Mouse (Mus musculus) heart, adult 9 months (tissue): ENCODE data around the gene Myo3b.
"Not testable (repeated sequence)": the region's sequence is repeated elsewhere in the genome, so short reads cannot be mapped to it uniquely, and the experiment has no call there.

ENCODE experiments used
- DNase-seq, 2 experiments: peaks; one replicate each; pipeline ENCODE4 v3.0.0; 2022; ENCODE audit warnings: low spot score in 2 of 2

The Myo3b gene

DNA sequence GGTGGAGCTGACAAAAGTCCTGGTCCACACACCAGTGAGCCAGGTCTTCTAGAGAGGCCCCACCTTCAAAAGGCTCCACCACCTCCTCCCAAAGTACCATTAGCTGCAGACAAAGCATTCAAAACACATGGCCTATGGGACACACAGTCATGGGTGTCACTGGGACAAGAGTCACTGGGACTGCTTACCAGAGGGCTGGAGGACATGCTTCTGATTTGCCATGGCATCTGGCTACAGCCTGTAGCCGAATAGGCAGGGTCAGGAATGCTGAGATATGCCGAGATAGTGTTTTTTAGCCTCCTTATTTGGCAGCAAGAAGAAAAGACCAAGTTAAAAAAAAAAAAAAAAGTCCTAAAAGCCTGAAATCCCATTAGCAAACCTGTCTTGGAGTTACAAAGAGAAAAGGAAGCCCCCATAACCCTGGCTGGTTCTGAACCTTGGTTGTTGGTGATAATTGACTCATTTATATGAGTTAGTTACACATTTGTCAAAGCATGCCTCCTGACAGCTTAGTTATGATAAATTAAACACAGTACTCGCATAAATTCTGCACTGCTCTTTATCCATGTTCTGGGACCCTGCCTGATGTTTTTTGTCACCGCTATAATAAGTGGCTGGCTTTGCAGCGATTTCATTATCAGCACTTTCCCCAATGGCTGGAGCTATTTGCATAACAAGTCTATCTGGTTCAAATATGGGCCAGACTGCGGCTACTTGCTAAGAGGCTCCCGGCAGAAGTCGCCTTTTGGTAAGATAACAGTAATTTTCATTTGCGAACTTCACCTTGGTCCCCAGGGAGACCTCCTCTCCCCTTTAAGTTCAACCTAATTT, 156.7 kb downstream of the Myo3b start:
- DNase-seq, result no peak

DNA sequence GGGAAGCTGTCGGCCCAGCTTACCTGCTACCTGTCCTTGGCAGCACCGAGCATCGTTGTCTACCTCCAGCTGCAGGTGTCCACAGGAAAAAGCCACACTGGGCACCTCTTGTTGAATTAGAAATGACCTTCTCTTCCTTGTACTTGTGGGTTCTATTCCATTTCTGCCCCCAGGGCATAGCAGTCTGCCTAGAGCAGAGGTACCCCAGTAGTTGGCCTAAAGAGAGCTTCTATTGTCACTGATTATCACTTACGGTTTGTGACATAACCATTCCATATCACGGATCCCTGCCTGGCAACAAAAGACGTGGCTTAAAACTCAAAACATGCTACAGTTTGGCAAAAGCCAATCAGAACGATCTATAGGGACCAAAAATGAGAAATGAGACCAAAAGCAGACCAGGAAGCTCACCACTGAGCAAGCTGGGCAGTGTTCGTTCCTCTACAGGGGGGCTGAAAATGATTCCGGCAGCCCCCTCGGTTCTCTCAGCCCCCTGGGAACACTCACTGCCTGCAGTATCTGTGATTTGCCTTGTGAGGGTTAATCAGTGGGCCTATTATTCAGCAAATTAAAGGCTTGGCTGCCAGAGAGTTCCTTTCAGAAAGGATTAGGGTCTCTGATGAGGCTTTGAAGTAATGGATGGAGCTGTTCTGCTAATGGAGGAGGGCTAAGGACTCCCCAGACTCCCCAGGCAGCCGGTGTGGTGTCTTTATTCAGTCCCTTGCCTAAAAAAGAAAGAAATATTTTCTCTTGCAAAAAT, 163.1 kb downstream of the Myo3b start:
- no peak for DNase-seq

GRCm38 (mm10) chr2:70202578-70203167, 163.7 kb downstream of the Myo3b start:
- DNase-seq, result no peak

DNA sequence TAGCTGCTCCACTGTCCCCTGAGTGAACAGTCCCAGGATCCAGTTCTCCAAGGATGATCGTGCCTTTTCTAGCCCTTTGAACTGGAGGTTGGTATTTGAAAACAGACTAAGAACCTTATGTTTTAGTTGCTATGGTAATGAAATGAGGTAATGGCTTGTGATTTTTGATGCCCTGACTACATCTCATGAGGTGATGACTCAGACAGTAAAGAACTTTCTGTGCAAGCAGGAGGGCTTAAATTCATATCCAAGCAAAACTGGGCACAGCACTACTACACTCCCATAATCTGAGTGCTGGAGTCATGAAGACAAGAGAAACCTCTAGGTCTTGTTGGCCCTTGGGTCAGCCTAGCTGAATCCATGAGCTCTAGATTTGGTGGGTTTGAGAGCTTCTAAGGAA, 169.5 kb downstream of the Myo3b start:
- no peak for DNase-seq

- no peak for DNase-seq
Observed at GRCm38 (mm10) chr2:70209790-70210189, 170.9 kb downstream of the Myo3b start.

DNA sequence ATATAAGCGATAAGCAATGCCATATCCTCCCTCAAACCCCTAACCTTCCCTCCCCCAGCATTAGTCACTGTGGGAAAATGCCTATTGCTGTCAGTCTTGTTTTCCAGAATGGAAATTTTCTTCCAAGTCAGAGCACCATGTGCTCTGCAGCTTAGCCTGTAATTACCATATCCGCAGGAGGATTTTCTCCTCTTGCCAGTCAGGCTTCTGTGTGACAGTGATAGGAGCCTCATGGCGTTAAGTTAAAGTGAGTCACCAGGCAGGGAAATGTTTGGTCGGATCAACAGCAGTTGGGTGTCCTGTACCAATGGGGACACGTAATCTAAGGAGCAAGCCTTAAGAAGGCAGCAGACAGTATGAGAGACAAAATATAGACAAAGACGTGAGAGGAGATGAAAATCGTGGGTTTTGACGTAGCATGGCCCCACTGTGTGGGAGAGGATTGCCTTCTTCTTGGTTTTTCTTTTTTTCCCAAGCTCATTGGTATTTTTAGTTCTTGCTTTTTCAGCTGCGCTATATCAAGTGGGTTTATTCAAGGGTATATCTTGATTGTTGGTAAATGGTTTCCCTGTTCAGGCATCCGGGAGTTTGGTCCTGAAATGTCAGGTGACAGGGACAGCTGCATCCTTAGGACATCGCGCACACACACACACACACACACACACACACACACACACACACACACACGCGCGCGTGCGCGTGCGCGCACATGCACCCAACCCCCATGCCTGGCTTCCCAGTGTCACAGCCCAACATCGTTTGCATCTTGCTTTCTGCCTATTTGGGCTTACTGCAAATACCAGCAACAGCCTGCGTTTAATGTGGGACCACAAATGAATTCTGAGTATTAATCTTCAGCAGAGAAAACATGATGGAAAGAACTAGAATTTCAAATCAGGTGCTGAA, 171.8 kb downstream of the Myo3b start:
- DNase-seq, result no peak

- no peak for DNase-seq
Observed at GRCm38 (mm10) chr2:70214401-70214800, 175.5 kb downstream of the Myo3b start.

- no peak for DNase-seq
Observed at GRCm38 (mm10) chr2:70217800-70218199, 178.9 kb downstream of the Myo3b start.

GRCm38 (mm10) chr2:70218469-70218868, 179.5 kb downstream of the Myo3b start:
- DNase-seq, result no peak

- DNase-seq, result no peak
Observed at GRCm38 (mm10) chr2:70226679-70227078, 187.8 kb downstream of the Myo3b start.

- DNase-seq, result not testable (repeated sequence)
Observed at GRCm38 (mm10) chr2:70234450-70234849, 195.5 kb downstream of the Myo3b start.

GRCm38 (mm10) chr2:70245981-70246380, 207.1 kb downstream of the Myo3b start:
- DNase-seq, result no peak

- no peak for DNase-seq
Observed at GRCm38 (mm10) chr2:70248616-70249015, 209.7 kb downstream of the Myo3b start.

DNA sequence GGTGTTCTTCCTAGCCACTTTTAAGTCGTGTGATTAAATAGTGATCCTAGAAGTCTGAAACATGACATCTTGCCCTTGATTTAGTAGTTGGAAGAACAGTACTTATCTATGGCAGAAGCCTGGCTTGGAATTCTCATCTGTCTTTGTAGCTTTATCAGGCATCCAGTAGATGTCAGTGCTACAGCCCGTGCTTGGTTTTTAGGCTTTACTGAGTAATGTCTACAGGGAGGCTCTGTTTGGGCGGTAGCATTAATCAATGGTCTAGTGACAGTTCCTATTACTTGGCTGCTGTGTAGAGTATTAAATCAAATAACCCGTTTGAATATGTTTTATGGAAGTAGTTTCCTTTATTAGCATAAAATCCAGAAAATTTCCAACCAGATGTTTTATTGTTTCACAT, 210.9 kb downstream of the Myo3b start:
- DNase-seq, result no peak

DNA sequence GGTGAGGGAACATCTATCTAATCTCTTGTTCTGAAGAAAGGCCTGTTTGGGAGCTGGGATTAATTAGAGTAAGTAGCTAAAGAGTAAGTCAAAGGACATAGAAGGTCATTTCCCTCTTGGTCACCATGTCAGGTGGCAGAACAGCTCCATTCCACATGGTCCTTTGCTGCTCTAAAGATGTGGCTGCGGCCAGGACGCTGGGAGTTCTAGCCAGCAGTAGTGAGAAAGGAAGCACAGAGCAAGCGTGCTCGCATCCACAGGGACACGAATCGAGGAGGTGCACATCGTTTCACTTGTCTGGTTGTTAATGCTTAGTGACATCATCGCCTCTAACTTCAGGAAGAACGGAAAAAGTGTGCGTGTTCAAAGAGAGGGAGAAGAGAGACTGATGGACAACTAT, 212.3 kb downstream of the Myo3b start:
- no peak for DNase-seq

- DNase-seq, result no peak
Observed at GRCm38 (mm10) chr2:70259357-70260000, 220.6 kb downstream of the Myo3b start.

DNA sequence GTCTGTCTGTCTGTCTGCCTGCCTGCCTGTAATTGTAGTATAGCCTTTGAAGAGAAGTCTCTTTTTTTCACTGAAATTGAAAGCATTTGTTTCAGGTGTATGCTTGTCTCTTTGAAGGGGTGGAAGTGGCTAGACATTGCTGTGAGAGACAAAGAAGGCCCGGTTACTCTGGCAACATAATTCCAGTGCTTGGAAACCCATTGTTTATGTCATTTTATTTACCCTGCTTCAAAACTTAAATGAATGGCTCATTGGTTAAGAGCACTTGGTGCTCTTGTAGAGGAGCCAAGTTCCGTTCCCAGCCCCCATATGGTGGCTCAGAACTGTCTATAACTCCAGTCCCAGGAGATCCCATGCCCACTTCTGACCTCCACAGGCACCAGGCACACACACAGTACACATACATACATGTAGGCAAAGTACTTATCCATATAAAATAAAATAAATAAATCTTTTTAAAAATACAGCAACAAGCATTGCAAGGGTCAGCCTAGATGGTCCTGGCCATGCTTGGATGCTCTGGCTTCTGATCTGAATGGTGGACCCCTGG, 221.8 kb downstream of the Myo3b start:
- no peak for DNase-seq

GRCm38 (mm10) chr2:70261703-70262564, 223.0 kb downstream of the Myo3b start:
- DNase-seq, result no peak

DNA sequence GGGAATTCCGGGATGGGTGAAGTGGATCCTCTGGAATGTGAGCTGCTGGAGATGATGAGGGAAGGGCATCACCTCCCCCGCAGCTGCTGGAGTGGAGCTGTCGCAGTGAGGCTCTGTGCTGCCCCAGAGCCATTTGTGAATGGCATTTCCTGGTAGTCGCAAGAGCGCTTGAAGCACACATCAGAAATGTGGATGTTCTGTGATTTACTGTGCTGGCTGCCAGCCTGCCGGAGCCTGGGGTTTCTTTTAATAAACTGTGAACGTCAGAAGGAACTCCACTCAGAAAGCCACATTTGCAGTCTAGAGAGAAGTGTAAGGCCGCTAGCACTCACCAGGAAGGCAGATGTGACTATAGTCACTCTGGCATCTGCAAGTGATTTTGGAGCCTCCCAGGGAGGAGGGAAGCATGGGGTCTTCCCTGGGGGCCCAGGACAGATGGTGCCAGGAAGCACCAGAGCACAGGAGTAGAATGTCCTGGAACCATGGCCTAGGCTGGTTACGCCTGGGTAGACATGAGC, 223.7 kb downstream of the Myo3b start:
- DNase-seq, result no peak
